Mouse (Mus musculus) heart, postnatal 4 days (tissue): ENCODE measurements around the gene Klrb1b. TPM values are rescaled to one million over a fixed set of nuclear protein-coding genes. Genes with fewer than 3 reads are reported as not detected.
A peak's percentile ranks its signal among the peaks of the same experiment; 100 is the strongest.

ENCODE experiments used
- DNase-seq: peaks from one replicate; pipeline ENCODE4 v3.0.0; 2021
- total RNA-seq, 2 experiments: library from RNA; stranded (reverse); gene quantifications; 2 replicates each; pipeline ENCODE4 v1.2.3; 2021

Klrb1b gene
- total RNA-seq = not detected

- DNase-seq = no peak
Measured at GRCm38 (mm10) chr6:128826132-128826531, at the start of gene Klrb1b, which contains the start of gene Gm44511. Klrb1b (minus strand) TSS chr6:128826331. Gm44511 (minus strand) TSS chr6:128826315.

- no peak for DNase-seq
Measured at GRCm38 (mm10) chr6:128871910-128872610, 45.9 kb upstream of the Klrb1b start.

- no peak for DNase-seq
Measured at GRCm38 (mm10) chr6:128868861-128869260, 42.7 kb upstream of the Klrb1b start.

DNA sequence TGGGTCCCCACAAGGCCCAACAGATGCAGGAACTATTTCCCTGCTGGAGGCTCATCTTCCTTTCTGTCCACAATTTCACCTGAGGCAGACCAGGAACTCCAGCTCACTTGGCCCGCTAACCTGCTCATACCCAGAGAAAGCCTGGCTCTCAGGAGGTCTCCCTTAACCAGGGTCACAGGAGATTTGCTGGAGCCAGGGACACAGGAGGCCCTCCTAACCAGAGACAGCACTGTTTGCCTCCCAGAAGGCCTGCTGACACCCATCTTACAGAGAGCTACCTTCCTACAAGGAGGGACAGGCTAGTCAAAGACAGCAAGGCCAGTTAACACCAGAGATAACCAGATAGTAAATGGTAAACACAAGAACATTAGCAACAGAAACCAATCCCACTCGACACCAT, 31.8 kb upstream of the Klrb1b start:
- DNase-seq = no peak

DNA sequence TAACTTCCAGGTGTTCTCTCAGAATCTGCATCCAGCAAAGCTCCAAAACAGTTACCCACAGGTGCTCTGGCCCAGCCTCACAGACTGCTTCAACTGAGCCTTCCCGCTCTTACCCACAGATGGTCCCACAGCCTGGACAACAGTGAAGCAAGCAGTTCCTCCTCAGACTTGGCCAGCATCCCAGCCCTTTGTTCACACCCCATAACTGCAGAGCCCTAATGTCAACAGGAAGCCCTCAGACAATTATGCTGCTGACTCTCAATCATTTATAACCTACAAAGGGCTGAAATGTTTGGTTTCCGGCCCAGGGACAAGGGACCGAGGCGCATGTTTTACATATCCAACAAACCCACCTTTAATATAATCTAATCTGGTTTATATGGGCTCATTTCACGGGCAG, 30.1 kb upstream of the Klrb1b start:
- DNase-seq = peak; percentile 85

- DNase-seq = no peak
Measured at GRCm38 (mm10) chr6:128855477-128855876, 29.3 kb upstream of the Klrb1b start.

- no peak for DNase-seq
Measured at GRCm38 (mm10) chr6:128854895-128855294, 28.8 kb upstream of the Klrb1b start.

GRCm38 (mm10) chr6:128854024-128854820, 28.1 kb upstream of the Klrb1b start:
- DNase-seq = peak; percentile 75

DNA sequence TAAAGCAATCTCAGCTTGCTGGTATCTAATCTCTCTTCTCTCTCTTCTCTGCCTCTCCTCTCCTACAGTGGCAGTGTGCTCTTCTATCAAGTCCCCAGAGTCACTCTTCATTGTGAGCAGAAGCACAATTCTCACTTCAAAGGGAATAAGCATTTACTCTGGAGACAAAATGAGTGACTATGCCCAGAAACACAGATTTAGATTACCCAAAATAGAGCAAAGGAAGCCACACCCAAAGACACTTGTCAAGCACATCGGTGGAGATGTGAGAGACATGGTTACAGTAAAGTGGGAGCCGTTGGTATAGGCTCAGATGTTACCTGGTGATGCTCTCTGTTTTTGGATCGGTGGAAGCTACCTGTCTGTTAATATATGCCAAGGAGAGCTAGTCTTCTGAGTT, 26.6 kb upstream of the Klrb1b start:
- no peak for DNase-seq

DNA sequence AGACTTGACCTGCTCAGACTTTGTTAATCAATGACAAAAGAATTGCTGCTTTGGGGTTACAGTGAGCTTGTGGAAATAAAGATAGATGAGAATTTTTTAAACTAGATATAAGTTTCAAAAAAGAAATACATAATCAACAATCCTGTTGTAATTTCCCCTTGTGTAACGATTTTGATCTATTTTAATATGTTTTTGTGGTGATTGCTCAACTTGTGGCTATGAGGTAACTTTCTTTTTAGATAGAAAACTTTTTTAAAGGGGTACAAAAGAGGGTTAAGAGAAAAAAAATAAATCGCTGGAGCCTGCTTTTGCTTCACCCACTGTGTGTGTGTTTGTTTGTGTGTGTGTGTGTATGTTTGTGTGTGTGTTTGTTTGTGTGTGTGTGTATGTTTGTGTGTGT, 25.0 kb upstream of the Klrb1b start:
- DNase-seq = no peak

- no peak for DNase-seq
Measured at GRCm38 (mm10) chr6:128850671-128851070, 24.5 kb upstream of the Klrb1b start.

- DNase-seq = peak; percentile 60
Measured at GRCm38 (mm10) chr6:128849902-128850301, 23.8 kb upstream of the Klrb1b start.

DNA sequence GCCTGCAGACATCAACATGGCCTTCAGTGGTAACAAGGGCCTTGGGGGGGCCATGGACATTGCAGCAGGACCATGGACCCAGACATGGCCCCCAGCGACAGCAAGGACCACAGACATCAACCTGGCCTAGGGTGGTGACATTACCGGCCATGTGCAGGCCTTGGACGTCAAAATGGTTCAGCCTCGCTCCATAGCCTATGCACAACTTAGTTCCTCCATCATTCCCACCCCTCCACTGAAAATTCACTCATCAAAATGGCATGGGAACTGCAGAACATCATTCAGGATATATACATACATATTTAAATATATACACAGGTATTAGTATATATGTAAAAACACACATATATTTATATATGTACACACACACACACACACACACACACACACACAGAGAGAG, 21.3 kb upstream of the Klrb1b start:
- no peak for DNase-seq

DNA sequence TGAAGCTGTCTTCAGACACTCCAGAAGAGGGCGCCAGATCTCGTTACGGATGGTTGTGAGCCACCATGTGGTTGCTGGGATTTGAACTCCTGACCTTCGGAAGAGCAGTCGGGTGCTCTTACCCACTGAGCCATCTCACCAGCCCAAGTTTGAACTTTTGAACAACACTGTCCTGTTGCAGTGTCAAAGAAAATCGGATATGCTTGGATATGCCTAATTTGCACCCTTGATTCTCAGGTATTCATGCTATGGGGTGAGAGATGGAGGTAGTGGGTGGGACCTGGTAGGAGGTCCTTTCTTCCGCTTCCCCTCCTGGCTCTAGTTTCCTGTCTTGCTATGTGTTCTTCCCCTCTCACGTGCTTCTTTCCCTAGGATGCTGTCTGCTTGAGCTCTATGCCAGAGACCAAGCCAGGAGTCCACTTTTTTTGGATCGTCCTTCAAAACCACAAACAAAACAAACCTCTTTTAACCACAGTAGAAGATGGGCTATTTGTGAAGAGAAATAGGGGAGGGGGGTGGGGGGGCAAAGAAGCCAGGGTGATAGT, 19.9 kb upstream of the Klrb1b start:
- DNase-seq = no peak

DNA sequence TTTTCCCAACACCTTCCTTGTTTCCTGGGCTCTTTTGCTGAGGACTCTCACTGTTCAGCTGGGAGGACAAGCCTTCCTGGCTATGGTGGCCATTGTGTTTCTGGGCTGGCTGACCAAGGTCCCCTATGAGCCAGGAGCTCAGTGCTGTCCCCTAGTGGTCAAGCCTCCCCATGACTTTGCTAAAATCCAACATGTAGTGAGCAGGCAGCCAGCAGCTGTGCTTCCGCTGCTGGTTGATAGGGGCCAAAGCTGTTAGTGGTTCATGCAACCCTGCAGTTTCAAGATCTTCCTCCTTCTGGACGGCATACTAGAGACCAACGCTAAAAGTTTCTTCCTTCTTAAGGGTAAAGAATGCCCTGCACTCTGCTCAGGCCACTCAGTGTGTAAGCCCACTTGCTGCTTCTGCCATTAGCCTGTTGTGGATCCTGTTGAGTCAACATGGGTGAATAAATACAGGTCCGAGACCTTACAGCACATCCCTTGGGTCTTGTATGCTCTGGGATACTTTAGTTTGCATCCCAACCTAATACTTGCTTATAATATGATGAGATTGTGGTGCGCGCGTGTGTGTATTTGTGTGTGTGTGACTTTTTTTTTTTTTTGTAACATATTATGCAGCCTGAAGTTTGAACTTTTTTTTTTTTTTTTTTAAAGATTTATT, 19.3 kb upstream of the Klrb1b start:
- DNase-seq = peak; percentile 96

DNA sequence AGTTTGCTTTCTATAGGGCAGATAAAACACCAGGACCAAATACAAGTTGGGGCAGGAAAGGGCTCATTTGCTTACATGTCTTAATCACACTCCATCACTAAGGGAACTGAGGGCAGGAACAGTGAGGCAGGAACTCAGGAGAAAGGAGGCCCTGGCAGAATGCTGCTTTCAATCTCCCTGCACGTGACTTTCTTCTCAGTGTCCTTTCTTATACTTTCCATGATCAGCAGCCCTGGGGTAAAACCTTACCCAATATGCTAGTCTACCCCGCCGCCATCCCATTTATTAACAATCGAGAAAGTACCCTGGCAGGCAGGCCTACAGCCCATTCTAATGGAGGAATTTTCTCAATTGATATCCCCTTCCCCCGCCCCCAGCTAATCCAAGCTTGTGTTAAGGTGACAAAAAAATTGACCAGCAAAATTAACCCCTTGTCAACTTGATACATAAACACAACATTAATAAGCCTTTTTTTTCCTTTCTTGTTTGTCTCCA, 18.5 kb upstream of the Klrb1b start:
- no peak for DNase-seq

DNA sequence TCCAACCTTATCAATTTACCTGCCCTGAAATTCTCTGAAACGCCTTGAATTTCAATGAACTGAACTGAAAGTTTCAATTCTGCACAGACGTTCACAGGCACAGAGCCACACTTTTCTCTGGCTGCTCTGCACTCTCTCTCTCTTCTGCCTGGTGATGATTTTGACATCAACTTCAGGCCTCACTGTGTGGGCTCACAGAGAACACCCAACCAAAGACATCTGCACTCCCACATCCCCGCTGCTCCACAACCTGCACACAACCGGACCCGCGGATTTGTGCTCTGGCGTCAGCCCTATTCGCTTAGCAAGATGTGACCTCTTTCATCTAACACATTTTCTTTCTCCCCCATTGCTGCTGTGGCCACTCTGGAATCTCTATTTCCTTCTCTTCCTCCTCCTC, 18.0 kb upstream of the Klrb1b start:
- no peak for DNase-seq

DNA sequence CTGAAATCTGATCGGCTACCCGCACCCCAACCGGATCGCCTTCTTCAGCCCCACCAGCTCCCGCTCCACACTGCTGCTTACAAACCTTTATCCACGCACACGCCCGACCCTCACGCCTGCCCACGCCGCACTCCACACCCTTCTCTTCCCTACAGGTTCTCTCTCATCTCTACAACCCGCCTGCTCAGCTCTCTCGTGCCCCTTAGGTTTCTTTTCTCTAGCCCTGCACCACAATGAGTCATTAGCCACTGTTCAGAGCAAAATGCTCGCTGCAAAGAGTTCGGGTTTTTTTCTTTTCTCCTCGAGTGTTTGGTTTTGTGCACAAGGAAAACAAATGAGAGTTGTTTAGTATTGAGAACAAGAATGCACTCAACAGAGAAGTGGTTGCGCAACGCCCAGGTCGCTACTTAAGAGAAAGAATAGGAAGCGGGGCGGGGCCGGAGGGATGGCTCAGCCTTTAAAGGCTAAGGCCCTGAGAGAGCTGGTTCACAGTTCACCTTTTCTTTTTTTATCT, 17.4 kb upstream of the Klrb1b start:
- peak; percentile 66 for DNase-seq

DNA sequence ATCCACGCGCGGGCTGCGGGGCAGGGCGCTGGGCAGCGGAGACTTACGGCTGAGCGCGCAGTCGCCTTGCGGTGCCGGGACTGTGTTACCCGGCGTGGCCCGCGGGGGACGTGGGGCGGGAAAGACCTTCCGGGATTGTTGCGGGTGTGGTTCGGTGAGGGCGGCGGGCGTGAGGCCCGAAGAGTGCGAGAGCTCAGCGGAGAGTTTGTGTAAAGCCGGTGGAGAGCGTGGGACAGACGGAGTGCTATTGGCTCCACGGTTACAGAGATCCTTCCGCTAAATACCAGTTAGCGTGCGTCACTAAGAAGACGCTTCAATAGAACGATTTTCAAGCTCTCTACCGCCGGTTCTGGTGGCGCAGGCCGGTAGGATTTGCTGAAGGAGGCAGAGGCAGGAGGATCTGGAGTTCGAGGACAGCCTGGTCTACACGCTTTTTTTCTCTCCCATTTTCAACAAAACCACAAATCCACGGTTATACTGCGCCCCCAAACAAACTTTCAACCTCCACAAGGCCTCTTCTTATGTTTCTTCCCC, 16.9 kb upstream of the Klrb1b start:
- DNase-seq = peak; percentile 93

GRCm38 (mm10) chr6:128842356-128842944, 16.3 kb upstream of the Klrb1b start:
- no peak for DNase-seq

GRCm38 (mm10) chr6:128841327-128842089, 15.4 kb upstream of the Klrb1b start:
- no peak for DNase-seq
